Mouse (Mus musculus) E14TG2a.4 (cell line): ENCODE measurements at regions not wholly inside any gene's neighbourhood (a gene's known extent, or its start where the extent isn't known, plus 50 kb on each side); places are given as distances from the start of the nearest gene placed in this dataset.

Experiments used
- CTCF ChIP-seq: conservative IDR thresholded peaks from 2 replicates; pipeline ENCODE4 v1.5.1; 2014; ENCODE audit warnings: low read length
- NANOG ChIP-seq: IDR thresholded peaks from 2 replicates; pipeline ENCODE4 v1.6.1; 2014; ENCODE audit warnings: borderline replicate concordance, low read length, mixed read lengths

- no peak for TF ChIP-seq CTCF
- TF ChIP-seq NANOG: no peak
Measured at GRCm38 (mm10) chr6:89066588-89066987, 164.5 kb downstream of the Tpra1 start.
